Mouse (Mus musculus): ENCODE results near the gene Map3k15.

DNA sequence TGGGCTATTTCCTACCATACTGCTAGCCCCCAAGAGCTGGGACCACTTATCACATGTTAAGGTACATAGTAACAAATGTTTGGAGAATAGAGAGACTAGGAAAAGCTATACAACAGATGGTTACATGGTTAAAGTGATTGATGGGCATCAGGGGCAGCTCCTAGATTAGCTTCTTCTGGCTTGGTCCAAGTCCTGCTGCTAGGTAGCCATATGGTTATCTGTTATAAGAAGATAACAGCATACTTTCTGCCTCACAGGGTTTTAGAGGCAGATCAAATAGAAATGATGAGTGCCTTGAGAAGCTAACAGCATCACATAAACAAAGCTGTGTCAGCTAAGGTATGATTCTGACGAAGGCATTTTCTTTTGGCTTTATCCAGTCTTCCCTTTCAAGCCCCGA, 26.8 kb upstream of the Map3k15 start:
- TF ChIP-seq CTCF (IDR thresholded peaks at IDR 0.05; ENCODE audit: insufficient read depth, low read depth, low read length) (no peak), POLR2A (IDR thresholded peaks at IDR 0.05; ENCODE audit: insufficient read depth, low read depth, low read length) (no peak)
